Mouse (Mus musculus): ENCODE measurements around the gene Vmn1r10. TPM values are rescaled to one million over a fixed set of nuclear protein-coding genes. Genes with fewer than 3 reads are reported as not detected.
A peak's percentile ranks its signal among the peaks of the same experiment; 100 is the strongest.

The Vmn1r10 gene
- total RNA-seq (2014; rRNA removed; ENCODE audit: low replicate concordance) (not detected in 2 replicates), polyA plus RNA-seq (2015; fragmentation: Nextera tagmentation; extraction: Ambion mirVana) (not detected in 2 replicates)

- no peaks in the 10 kb centered on the region for H3K27me3 ChIP-seq (ENCODE audit: control insufficient read depth, insufficient read depth, low read length)
- no peak within 1 kb of the TSS for H3K4me3 ChIP-seq (ENCODE audit: low read depth, low read length)
- no peak for TF ChIP-seq CTCF (IDR thresholded peaks at IDR 0.05; ENCODE audit: low read depth)
- no peak for TF ChIP-seq EP300 (IDR thresholded peaks at IDR 0.05; ENCODE audit: low read depth)
- H3K9me3 ChIP-seq (replicated peaks; ENCODE audit: control insufficient read depth, low read length): no peaks in the 10 kb centered on the region
- no peak within 1 kb of the TSS for H3K9ac ChIP-seq (replicated peaks; ENCODE audit: low read depth, low read length)
- no peak within 1 kb of the TSS for H3K27ac ChIP-seq (ENCODE audit: low read depth)
- ATAC-seq (ENCODE audit: insufficient read depth, low read depth): no peak
- H3K4me1 ChIP-seq (ENCODE audit: control insufficient read depth, insufficient read depth): no peaks in the 10 kb centered on the region
- H3K36me3 ChIP-seq (replicated peaks; ENCODE audit: control insufficient read depth, insufficient read depth, low read length): no peaks in the 10 kb centered on the region
- no peak for DNase-seq (ENCODE audit: low spot score)
- H3K4me2 ChIP-seq (ENCODE audit: low read depth, low read length): no peak within 1 kb of the TSS
- WGBS: 70% methylated on average over 3 of the region's 3 CpGs
These were observed at the start of gene Vmn1r10 for GRCm38 (mm10) chr6:57109154-57109553. TSS of gene Vmn1r10 (plus strand) at chr6:57109454.

GRCm38 (mm10) chr6:57063730-57064129 lies 45.5 kb upstream of the Vmn1r10 start:
- Histone ChIP-seq H3K4me2 (ENCODE audit: low read depth, low read length) (no peak overlapping the region), H3K9me3 (replicated peaks; ENCODE audit: control insufficient read depth, low read length) (no peaks in the 10 kb centered on the region), H3K36me3 (replicated peaks; ENCODE audit: control insufficient read depth, insufficient read depth, low read length) (no peaks in the 10 kb centered on the region), H3K27me3 (ENCODE audit: control insufficient read depth, insufficient read depth, low read length) (no peaks in the 10 kb centered on the region), H3K9ac (replicated peaks; ENCODE audit: low read depth, low read length) (no peak overlapping the region), H3K4me3 (ENCODE audit: low read depth, low read length) (no peak overlapping the region), H3K27ac (ENCODE audit: low read depth) (no peak overlapping the region), H3K4me1 (ENCODE audit: control insufficient read depth, insufficient read depth) (no peaks in the 10 kb centered on the region)
- no peak for ATAC-seq (ENCODE audit: insufficient read depth, low read depth)
- TF ChIP-seq CTCF (IDR thresholded peaks at IDR 0.05; ENCODE audit: low read depth): peak; percentile 41
- TF ChIP-seq EP300 (IDR thresholded peaks at IDR 0.05; ENCODE audit: low read depth): no peak
- no peak for DNase-seq (ENCODE audit: low spot score)

GRCm38 (mm10) chr6:57066487-57066886 lies 42.8 kb upstream of the Vmn1r10 start, which contains the start of gene Vmn1r9:
TSS of gene Vmn1r9 (plus strand) at chr6:57066787.
- ATAC-seq (ENCODE audit: insufficient read depth, low read depth): no peak
- H3K4me2 ChIP-seq (ENCODE audit: low read depth, low read length): no peak within 1 kb of the TSS
- H3K4me3 ChIP-seq (ENCODE audit: low read depth, low read length): no peak within 1 kb of the TSS
- 60% methylated on average over 2 of the region's 2 CpGs for WGBS
- no peak for DNase-seq (ENCODE audit: low spot score)
- no peaks in the 10 kb centered on the region for H3K27me3 ChIP-seq (ENCODE audit: control insufficient read depth, insufficient read depth, low read length)
- TF ChIP-seq CTCF (IDR thresholded peaks at IDR 0.05; ENCODE audit: low read depth): no peak
- TF ChIP-seq EP300 (IDR thresholded peaks at IDR 0.05; ENCODE audit: low read depth): no peak
- no peaks in the 10 kb centered on the region for H3K4me1 ChIP-seq (ENCODE audit: control insufficient read depth, insufficient read depth)
- no peaks in the 10 kb centered on the region for H3K36me3 ChIP-seq (replicated peaks; ENCODE audit: control insufficient read depth, insufficient read depth, low read length)
- H3K9me3 ChIP-seq (replicated peaks; ENCODE audit: control insufficient read depth, low read length): no peaks in the 10 kb centered on the region
- no peak within 1 kb of the TSS for H3K9ac ChIP-seq (replicated peaks; ENCODE audit: low read depth, low read length)
- no peak within 1 kb of the TSS for H3K27ac ChIP-seq (ENCODE audit: low read depth)

GRCm38 (mm10) chr6:57106358-57106757 lies 2.9 kb upstream of the Vmn1r10 start:
- Histone ChIP-seq H3K4me1 (ENCODE audit: control insufficient read depth, insufficient read depth) (no peaks in the 10 kb centered on the region), H3K4me3 (ENCODE audit: low read depth, low read length) (no peak overlapping the region), H3K27me3 (ENCODE audit: control insufficient read depth, insufficient read depth, low read length) (no peaks in the 10 kb centered on the region), H3K9ac (replicated peaks; ENCODE audit: low read depth, low read length) (no peak overlapping the region), H3K27ac (ENCODE audit: low read depth) (no peak overlapping the region), H3K4me2 (ENCODE audit: low read depth, low read length) (no peak overlapping the region), H3K36me3 (replicated peaks; ENCODE audit: control insufficient read depth, insufficient read depth, low read length) (no peaks in the 10 kb centered on the region), H3K9me3 (replicated peaks; ENCODE audit: control insufficient read depth, low read length) (no peaks in the 10 kb centered on the region)
- TF ChIP-seq EP300 (IDR thresholded peaks at IDR 0.05; ENCODE audit: low read depth) (no peak), CTCF (IDR thresholded peaks at IDR 0.05; ENCODE audit: low read depth) (peak; percentile 19; the same call in 1 of the 2 replicates)
- ATAC-seq (ENCODE audit: insufficient read depth, low read depth) (no peak), DNase-seq (ENCODE audit: low spot score) (no peak)
- WGBS: 53% methylated on average over 1 of the region's 1 CpGs

- TF ChIP-seq CTCF (IDR thresholded peaks at IDR 0.05; ENCODE audit: low read depth) (no peak), EP300 (IDR thresholded peaks at IDR 0.05; ENCODE audit: low read depth) (no peak)
- Histone ChIP-seq H3K4me2 (ENCODE audit: low read depth, low read length) (no peak within 1 kb of the TSS), H3K9me3 (replicated peaks; ENCODE audit: control insufficient read depth, low read length) (no peaks in the 10 kb centered on the region), H3K4me3 (ENCODE audit: low read depth, low read length) (no peak within 1 kb of the TSS), H3K27ac (ENCODE audit: low read depth) (no peak within 1 kb of the TSS), H3K9ac (replicated peaks; ENCODE audit: low read depth, low read length) (no peak within 1 kb of the TSS), H3K36me3 (replicated peaks; ENCODE audit: control insufficient read depth, insufficient read depth, low read length) (no peaks in the 10 kb centered on the region), H3K4me1 (ENCODE audit: control insufficient read depth, insufficient read depth) (no peaks in the 10 kb centered on the region), H3K27me3 (ENCODE audit: control insufficient read depth, insufficient read depth, low read length) (no peaks in the 10 kb centered on the region)
- DNase-seq (ENCODE audit: low spot score): no peak
- 70% methylated on average over 1 of the region's 1 CpGs for WGBS
- ATAC-seq (ENCODE audit: insufficient read depth, low read depth): no peak
These were observed 23.9 kb downstream of the Vmn1r10 start, which contains the start of gene Vmn1r11 for GRCm38 (mm10) chr6:57133155-57133554. TSS of gene Vmn1r11 (plus strand) at chr6:57133455.

GRCm38 (mm10) chr6:57156619-57157018 lies 47.4 kb downstream of the Vmn1r10 start, which contains the start of gene Vmn1r12:
TSS of gene Vmn1r12 (plus strand) at chr6:57156919.
- Histone ChIP-seq H3K27me3 (ENCODE audit: control insufficient read depth, insufficient read depth, low read length) (no peaks in the 10 kb centered on the region), H3K4me3 (ENCODE audit: low read depth, low read length) (no peak within 1 kb of the TSS), H3K9me3 (replicated peaks; ENCODE audit: control insufficient read depth, low read length) (no peaks in the 10 kb centered on the region), H3K36me3 (replicated peaks; ENCODE audit: control insufficient read depth, insufficient read depth, low read length) (no peaks in the 10 kb centered on the region), H3K4me2 (ENCODE audit: low read depth, low read length) (no peak within 1 kb of the TSS), H3K27ac (ENCODE audit: low read depth) (no peak within 1 kb of the TSS), H3K4me1 (ENCODE audit: control insufficient read depth, insufficient read depth) (no peaks in the 10 kb centered on the region), H3K9ac (replicated peaks; ENCODE audit: low read depth, low read length) (no peak within 1 kb of the TSS)
- WGBS: 74% methylated on average over 2 of the region's 2 CpGs
- DNase-seq (ENCODE audit: low spot score) (no peak), ATAC-seq (ENCODE audit: insufficient read depth, low read depth) (no peak)
- TF ChIP-seq EP300 (IDR thresholded peaks at IDR 0.05; ENCODE audit: low read depth) (no peak), CTCF (IDR thresholded peaks at IDR 0.05; ENCODE audit: low read depth) (no peak)

Other genes with a start within 250 kb of the Vmn1r10 start
- 65.3 and 74.0 TPM in 2 replicates for gene Nt5c3, start 185.5 kb upstream of the Vmn1r10 start, total RNA-seq (2014; rRNA removed; ENCODE audit: low replicate concordance)
- gene Nt5c3, start 185.5 kb upstream of the Vmn1r10 start, polyA plus RNA-seq (2015; fragmentation: Nextera tagmentation; extraction: Ambion mirVana): 95.9 and 108 TPM in 2 replicates
- not detected in 2 replicates for gene Vmn1r4, start 185.4 kb upstream of the Vmn1r10 start, total RNA-seq (2014; rRNA removed; ENCODE audit: low replicate concordance)
- 0.07 and 0.19 TPM in 2 replicates for gene Vmn1r4, start 185.4 kb upstream of the Vmn1r10 start, polyA plus RNA-seq (2015; fragmentation: Nextera tagmentation; extraction: Ambion mirVana)
- gene Vmn1r5, start 139.2 kb upstream of the Vmn1r10 start, total RNA-seq (2014; rRNA removed; ENCODE audit: low replicate concordance): not detected in 2 replicates
- not detected in 2 replicates for gene Vmn1r5, start 139.2 kb upstream of the Vmn1r10 start, polyA plus RNA-seq (2015; fragmentation: Nextera tagmentation; extraction: Ambion mirVana)
- gene Vmn1r6, start 112.2 kb upstream of the Vmn1r10 start, total RNA-seq (2014; rRNA removed; ENCODE audit: low replicate concordance): not detected in 2 replicates
- gene Vmn1r6, start 112.2 kb upstream of the Vmn1r10 start, polyA plus RNA-seq (2015; fragmentation: Nextera tagmentation; extraction: Ambion mirVana): not detected in 2 replicates
- not detected in 2 replicates for gene Vmn1r7, start 84.1 kb upstream of the Vmn1r10 start, total RNA-seq (2014; rRNA removed; ENCODE audit: low replicate concordance)
- gene Vmn1r7, start 84.1 kb upstream of the Vmn1r10 start, polyA plus RNA-seq (2015; fragmentation: Nextera tagmentation; extraction: Ambion mirVana): not detected in 2 replicates
- gene Vmn1r8, start 77.2 kb upstream of the Vmn1r10 start, total RNA-seq (2014; rRNA removed; ENCODE audit: low replicate concordance): not detected in 2 replicates
- not detected in 2 replicates for gene Vmn1r8, start 77.2 kb upstream of the Vmn1r10 start, polyA plus RNA-seq (2015; fragmentation: Nextera tagmentation; extraction: Ambion mirVana)
- not detected in 2 replicates for gene Vmn1r9, start 42.7 kb upstream of the Vmn1r10 start, total RNA-seq (2014; rRNA removed; ENCODE audit: low replicate concordance)
- not detected in 2 replicates for gene Vmn1r9, start 42.7 kb upstream of the Vmn1r10 start, polyA plus RNA-seq (2015; fragmentation: Nextera tagmentation; extraction: Ambion mirVana)
- gene Vmn1r11, start 24.0 kb downstream of the Vmn1r10 start, total RNA-seq (2014; rRNA removed; ENCODE audit: low replicate concordance): not detected in 2 replicates
- not detected in 2 replicates for gene Vmn1r11, start 24.0 kb downstream of the Vmn1r10 start, polyA plus RNA-seq (2015; fragmentation: Nextera tagmentation; extraction: Ambion mirVana)
- not detected in 2 replicates for gene Vmn1r12, start 47.5 kb downstream of the Vmn1r10 start, total RNA-seq (2014; rRNA removed; ENCODE audit: low replicate concordance)
- not detected in 2 replicates for gene Vmn1r12, start 47.5 kb downstream of the Vmn1r10 start, polyA plus RNA-seq (2015; fragmentation: Nextera tagmentation; extraction: Ambion mirVana)
- gene Vmn1r13, start 93.8 kb downstream of the Vmn1r10 start, total RNA-seq (2014; rRNA removed; ENCODE audit: low replicate concordance): not detected in 2 replicates
- gene Vmn1r13, start 93.8 kb downstream of the Vmn1r10 start, polyA plus RNA-seq (2015; fragmentation: Nextera tagmentation; extraction: Ambion mirVana): not detected in 2 replicates
- not detected in 2 replicates for gene Vmn1r14, start 122.2 kb downstream of the Vmn1r10 start, total RNA-seq (2014; rRNA removed; ENCODE audit: low replicate concordance)
- gene Vmn1r14, start 122.2 kb downstream of the Vmn1r10 start, polyA plus RNA-seq (2015; fragmentation: Nextera tagmentation; extraction: Ambion mirVana): not detected in 2 replicates
- gene Vmn1r15, start 148.5 kb downstream of the Vmn1r10 start, total RNA-seq (2014; rRNA removed; ENCODE audit: low replicate concordance): not detected in 2 replicates
- not detected in 2 replicates for gene Vmn1r15, start 148.5 kb downstream of the Vmn1r10 start, polyA plus RNA-seq (2015; fragmentation: Nextera tagmentation; extraction: Ambion mirVana)
- gene Vmn1r16, start 220.0 kb downstream of the Vmn1r10 start, total RNA-seq (2014; rRNA removed; ENCODE audit: low replicate concordance): not detected in 2 replicates
- gene Vmn1r16, start 220.0 kb downstream of the Vmn1r10 start, polyA plus RNA-seq (2015; fragmentation: Nextera tagmentation; extraction: Ambion mirVana): not detected in 2 replicates